Mouse (Mus musculus): ENCODE data around the gene Kcnab1. TPM values are rescaled to one million over a fixed set of nuclear protein-coding genes. Genes with fewer than 3 reads are reported as not detected.

Gene Kcnab1
- total and polyA plus RNA-seq, 3 experiments, result 0.38 to 0.81 (median 0.76) TPM

DNA sequence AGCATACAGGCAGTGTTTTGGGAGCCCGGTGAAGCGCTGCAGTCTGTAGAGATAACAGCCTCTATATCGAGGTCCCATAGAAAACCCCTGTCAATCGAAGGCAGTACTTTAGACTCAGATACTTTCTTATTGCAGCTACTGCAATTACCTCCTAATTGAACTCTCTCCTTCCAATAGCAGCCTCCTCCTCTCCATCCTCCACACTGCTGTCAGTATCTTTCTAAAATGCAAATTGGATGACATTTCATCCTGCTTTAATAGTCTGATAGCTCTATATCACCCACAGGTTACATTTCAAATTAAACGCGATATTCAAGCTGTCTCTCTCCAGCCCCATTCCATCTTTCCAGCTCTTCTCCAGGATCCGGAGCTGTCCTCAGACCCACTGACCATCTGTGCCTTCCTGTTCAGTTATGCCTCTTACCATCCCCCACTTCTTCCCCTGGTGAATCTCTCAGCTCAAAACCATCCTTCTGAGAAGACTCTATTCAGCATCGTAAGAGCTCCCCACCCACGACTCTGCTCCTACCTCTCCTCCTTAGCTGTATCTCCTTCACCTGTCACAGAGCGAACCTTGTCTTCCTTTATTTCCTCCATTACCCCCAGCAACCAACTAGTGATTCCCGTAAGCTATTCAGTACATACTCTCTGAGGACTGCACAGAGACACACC lies 122.4 kb downstream of the Kcnab1 start:
- Histone ChIP-seq H3K36me3 (replicated peaks in 1 of 2; ENCODE audit: control insufficient read depth in 1 of 2, insufficient read depth in 1 of 2, low read length in 1 of 2) (no peaks in the 10 kb centered on the region), H3K27me3 (replicated peaks) (no peaks in the 10 kb centered on the region), H3K4me2 (ENCODE audit: insufficient read depth, low read depth, poor library complexity, severe bottlenecking) (no peak overlapping the region), H3K9me3 (replicated peaks; ENCODE audit: low read length) (peaks cover 2% of the 10 kb centered on the region), H3K4me3 (replicated peaks in 1 of 3; ENCODE audit: low read depth in 2 of 3, low read length in 2 of 3, poor library complexity in 1 of 3) (no peak overlapping the region), H3K4me1 (ENCODE audit: control insufficient read depth in 1 of 2, insufficient read depth in 2 of 2) (no peaks in the 10 kb centered on the region), H3K9ac (ENCODE audit: insufficient read depth, low read depth) (no peak overlapping the region), H3K27ac (ENCODE audit: insufficient read depth, low read depth) (no peak overlapping the region), H3K79me2 (replicated peaks; ENCODE audit: control insufficient read depth, extremely low read depth, insufficient read depth, poor library complexity, severe bottlenecking) (no peaks in the 10 kb centered on the region)
- no peak for DNase-seq (ENCODE audit: extremely low read depth)
- no peak for TF ChIP-seq GABPA (IDR thresholded peaks at IDR 0.05; ENCODE audit: insufficient replicate concordance, low read depth, low read length)
- no peak for TF ChIP-seq ETS1 (conservative IDR thresholded peaks at IDR 0.05; ENCODE audit: low read depth, low read length)
- no peak for TF ChIP-seq RCOR1 (conservative IDR thresholded peaks at IDR 0.05; ENCODE audit: low read depth, low read length)
- no peak for TF ChIP-seq MYC (IDR thresholded peaks at IDR 0.05; ENCODE audit: low read depth, low read length)
- TF ChIP-seq TBP (conservative IDR thresholded peaks at IDR 0.05; ENCODE audit: low read depth, low read length), result no peak
- in situ Hi-C loops (cut with MboI; ENCODE audit: low pct_ligation_motif_present, low pct_unique_long_range_greater_than_20kb, low sequenced_read_pairs) (no loop called here), dilution Hi-C loops (cut with MboI; ENCODE audit: extremely low pct_ligation_motif_present, extremely low pct_unique_long_range_greater_than_20kb, low sequenced_read_pairs) (no loop called here)

DNA sequence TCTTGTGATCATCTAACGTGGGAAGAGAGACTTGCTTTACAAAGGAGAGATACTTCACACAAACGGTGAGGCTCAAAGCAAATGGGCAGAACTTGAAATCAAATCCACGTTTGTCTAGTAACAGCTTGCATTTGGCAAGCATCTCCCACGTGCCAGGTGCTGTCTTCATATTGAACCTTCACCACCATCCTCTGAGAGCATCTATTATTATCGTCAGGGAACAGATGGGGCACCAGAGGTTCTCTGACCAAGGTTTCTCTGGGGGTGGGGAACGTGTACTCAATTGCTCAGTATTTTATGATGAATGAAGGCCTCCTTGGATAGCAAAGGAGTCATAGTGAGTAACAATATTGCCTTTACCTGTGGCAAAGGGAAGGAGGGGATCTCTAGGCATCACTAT lies 139.8 kb downstream of the Kcnab1 start:
- DNase-seq (ENCODE audit: extremely low read depth), result no peak
- TF ChIP-seq ZNF384 (IDR thresholded peaks at IDR 0.05; ENCODE audit: low read depth, low read length) (no peak), USF1 (IDR thresholded peaks at IDR 0.05; ENCODE audit: low read depth, low read length) (no peak), ETS1 (conservative IDR thresholded peaks at IDR 0.05; ENCODE audit: low read depth, low read length) (no peak), RAD21 (IDR thresholded peaks at IDR 0.05; ENCODE audit: low read depth, low read length) (no peak), ELF1 (IDR thresholded peaks at IDR 0.05; ENCODE audit: low read depth, low read length) (no peak), CHD2 (IDR thresholded peaks at IDR 0.05; ENCODE audit: low read length) (no peak), GABPA (IDR thresholded peaks at IDR 0.05; ENCODE audit: insufficient replicate concordance, low read depth, low read length) (no peak), MAFK (IDR thresholded peaks at IDR 0.05; ENCODE audit: insufficient replicate concordance, low read length) (no peak), RCOR1 (conservative IDR thresholded peaks at IDR 0.05; ENCODE audit: low read depth, low read length) (no peak), HCFC1 (IDR thresholded peaks at IDR 0.05; ENCODE audit: low read depth, low read length) (no peak), EP300 (IDR thresholded peaks at IDR 0.05; ENCODE audit: low read length) (no peak), JUN (IDR thresholded peaks at IDR 0.05; ENCODE audit: insufficient read depth, low read depth, low read length) (no peak), MXI1 (IDR thresholded peaks at IDR 0.05; ENCODE audit: low read depth, low read length) (no peak), SMC3 (IDR thresholded peaks at IDR 0.05; ENCODE audit: low read depth, low read length) (no peak), ZC3H11A (IDR thresholded peaks at IDR 0.05; ENCODE audit: low read depth, low read length) (no peak), IRF4 (IDR thresholded peaks at IDR 0.05; ENCODE audit: low read depth, low read length) (no peak), POLR2A (IDR thresholded peaks at IDR 0.05; ENCODE audit: low read depth, low read length) (no peak), BHLHE40 (IDR thresholded peaks at IDR 0.05; ENCODE audit: low read depth, low read length) (no peak), NELFE (IDR thresholded peaks at IDR 0.05; ENCODE audit: low read depth, low read length) (no peak), SIN3A (IDR thresholded peaks at IDR 0.05; ENCODE audit: low read length) (no peak)
- in situ Hi-C loops (cut with MboI; ENCODE audit: low pct_ligation_motif_present, low pct_unique_long_range_greater_than_20kb, low sequenced_read_pairs), result no loop called here
- H3K4me3 ChIP-seq (replicated peaks in 1 of 3; ENCODE audit: low read depth in 2 of 3, low read length in 2 of 3, poor library complexity in 1 of 3), result no peak overlapping the region
- H3K9ac ChIP-seq (ENCODE audit: insufficient read depth, low read depth), result no peak overlapping the region
- no peaks in the 10 kb centered on the region for H3K9me3 ChIP-seq (replicated peaks; ENCODE audit: low read length)
- no peaks in the 10 kb centered on the region for H3K4me1 ChIP-seq (ENCODE audit: control insufficient read depth in 1 of 2, insufficient read depth in 2 of 2)
- no peaks in the 10 kb centered on the region for H3K36me3 ChIP-seq (replicated peaks in 1 of 2; ENCODE audit: control insufficient read depth in 1 of 2, insufficient read depth in 1 of 2, low read length in 1 of 2)
- no peak overlapping the region for H3K27ac ChIP-seq (ENCODE audit: insufficient read depth, low read depth)
- dilution Hi-C loops (cut with MboI; ENCODE audit: extremely low pct_ligation_motif_present, extremely low pct_unique_long_range_greater_than_20kb, low sequenced_read_pairs), result no loop called here
- no peaks in the 10 kb centered on the region for H3K79me2 ChIP-seq (replicated peaks; ENCODE audit: control insufficient read depth, extremely low read depth, insufficient read depth, poor library complexity, severe bottlenecking)
- no peak overlapping the region for H3K4me2 ChIP-seq (ENCODE audit: insufficient read depth, low read depth, poor library complexity, severe bottlenecking)
- no peaks in the 10 kb centered on the region for H3K27me3 ChIP-seq (replicated peaks)
